Mouse (Mus musculus) megakaryocyte, embryonic 14.5 days (primary cell): ENCODE measurements at regions not wholly inside any gene's neighbourhood (a gene's known extent, or its start where the extent isn't known, plus 50 kb on each side); places are given as distances from the start of the nearest gene placed in this dataset.

ENCODE experiments used
- FLI1 ChIP-seq: IDR thresholded peaks from 2 replicates; pipeline ENCODE4 v1.6.1; 2012; ENCODE audit warnings: low read length, inconsistent platforms, mixed read lengths
- GATA1 ChIP-seq: IDR thresholded peaks from 3 replicates; pipeline ENCODE4 v1.6.1; 2012; ENCODE audit warnings: mixed read lengths, low read length, inconsistent platforms, borderline replicate concordance

DNA sequence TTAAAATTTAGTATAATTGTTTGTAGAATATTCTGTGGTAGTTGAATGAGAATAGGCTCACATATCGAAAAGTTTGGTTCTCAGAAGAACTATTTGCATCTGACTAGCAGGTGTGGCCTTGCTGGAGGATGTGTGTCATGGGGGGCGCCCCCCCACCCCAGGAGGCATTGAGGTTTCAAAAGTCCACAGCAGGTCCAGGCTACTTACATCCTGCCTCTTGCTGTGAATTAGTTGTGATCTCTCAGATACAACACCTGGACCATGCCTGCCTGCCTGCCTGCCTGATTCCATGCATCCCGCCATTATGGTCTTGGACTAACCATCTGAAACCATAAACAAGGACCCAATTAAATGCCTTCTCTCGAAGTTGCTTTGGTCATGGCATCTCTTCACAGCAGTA, 76.2 kb downstream of the Olig3 start:
- no peak for TF ChIP-seq FLI1
- TF ChIP-seq GATA1: no peak
